Mouse (Mus musculus) embryo, embryonic 11 days (tissue): Measurements from ENCODE around the gene Odf3l1.

Experiments used
- DNase-seq: peaks from one replicate; pipeline ENCODE4 v3.0.0-alpha.2; 2015

Gene Odf3l1

DNA sequence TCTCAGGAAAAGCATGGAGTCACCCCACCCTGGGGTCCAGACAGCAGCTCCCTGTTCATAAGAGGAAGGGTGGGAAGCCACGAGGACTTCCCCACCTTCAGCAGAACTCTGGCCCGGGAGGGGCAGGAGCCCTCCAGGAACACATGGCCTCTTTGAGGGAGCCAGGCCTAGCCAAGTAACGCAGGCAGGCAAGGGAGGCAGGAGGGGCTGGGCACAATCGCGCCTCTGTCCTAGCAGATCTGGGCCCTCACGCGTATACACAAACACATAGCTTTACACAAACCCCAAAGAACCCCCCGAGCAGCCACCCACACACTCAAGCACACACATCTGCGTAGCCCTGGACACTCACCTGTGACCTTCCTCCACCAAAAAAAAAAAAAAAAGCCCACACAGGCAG lies 16.3 kb upstream of the Odf3l1 start:
- DNase-seq = peak; percentile 35

GRCm38 (mm10) chr9:56877284-56877683 lies 12.8 kb upstream of the Odf3l1 start:
- DNase-seq = no peak

GRCm38 (mm10) chr9:56876784-56877183 lies 12.3 kb upstream of the Odf3l1 start:
- DNase-seq = no peak

- no peak for DNase-seq
Observed at GRCm38 (mm10) chr9:56873097-56873496, 8.6 kb upstream of the Odf3l1 start.

GRCm38 (mm10) chr9:56872105-56872903 lies 7.8 kb upstream of the Odf3l1 start:
- DNase-seq = no peak

DNA sequence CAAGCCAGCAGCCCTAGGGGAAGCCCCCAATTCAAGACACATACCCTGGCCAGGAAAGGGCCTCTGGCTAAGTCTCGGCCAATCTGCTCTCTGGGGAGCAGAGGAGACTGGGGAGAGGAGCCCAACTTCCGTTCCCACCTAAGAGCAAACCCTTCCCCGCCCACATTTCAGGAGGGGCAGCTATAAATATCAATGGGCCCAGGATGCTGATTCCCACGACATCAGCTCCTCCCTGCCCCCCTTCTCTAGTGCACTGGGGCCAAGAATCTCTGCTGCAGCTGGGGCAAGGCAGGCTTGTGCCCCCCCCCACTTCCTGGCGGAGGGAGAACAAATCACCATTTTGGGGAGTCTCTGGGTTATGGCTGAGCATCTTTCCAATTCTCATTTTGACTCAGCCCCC lies 6.7 kb upstream of the Odf3l1 start:
- no peak for DNase-seq

DNA sequence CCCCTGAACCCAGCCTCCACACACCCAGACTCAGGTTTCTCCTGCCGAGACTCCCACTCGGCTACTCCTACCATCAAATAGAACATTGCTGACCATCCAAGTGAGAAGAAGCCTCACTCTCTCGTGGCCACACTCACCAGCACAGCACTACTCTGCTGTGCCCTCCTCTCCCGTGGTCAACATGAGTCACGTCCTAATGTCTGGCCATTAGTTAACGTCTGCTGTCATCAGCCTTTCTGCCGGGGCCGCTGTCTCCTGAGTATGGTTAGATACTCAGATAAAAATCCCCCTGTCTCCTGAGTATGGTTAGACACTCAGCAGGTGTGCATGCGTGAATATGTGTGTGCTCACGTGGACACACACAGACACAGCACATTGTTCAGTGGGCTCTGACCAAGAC lies 6.3 kb upstream of the Odf3l1 start:
- no peak for DNase-seq

DNA sequence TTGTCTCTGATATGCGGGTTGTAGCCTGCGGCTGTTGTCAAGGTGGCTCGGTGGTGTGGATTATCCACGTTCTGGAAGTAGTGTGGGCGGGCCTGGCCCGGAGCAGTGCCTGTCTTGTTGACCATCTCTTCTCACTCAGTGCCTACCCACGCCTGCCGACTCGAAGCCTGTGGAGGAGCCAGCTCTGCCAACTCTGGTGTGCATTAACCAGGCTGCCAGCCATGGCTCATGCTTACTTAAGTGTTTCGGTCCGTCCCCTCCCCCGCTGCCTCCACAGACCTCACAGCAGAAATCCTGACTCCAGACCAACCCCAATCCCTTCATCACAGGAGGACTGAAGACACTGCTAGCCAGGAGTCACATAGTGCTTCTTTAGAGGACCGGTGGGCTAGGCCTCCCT lies 5.1 kb upstream of the Odf3l1 start:
- no peak for DNase-seq

DNA sequence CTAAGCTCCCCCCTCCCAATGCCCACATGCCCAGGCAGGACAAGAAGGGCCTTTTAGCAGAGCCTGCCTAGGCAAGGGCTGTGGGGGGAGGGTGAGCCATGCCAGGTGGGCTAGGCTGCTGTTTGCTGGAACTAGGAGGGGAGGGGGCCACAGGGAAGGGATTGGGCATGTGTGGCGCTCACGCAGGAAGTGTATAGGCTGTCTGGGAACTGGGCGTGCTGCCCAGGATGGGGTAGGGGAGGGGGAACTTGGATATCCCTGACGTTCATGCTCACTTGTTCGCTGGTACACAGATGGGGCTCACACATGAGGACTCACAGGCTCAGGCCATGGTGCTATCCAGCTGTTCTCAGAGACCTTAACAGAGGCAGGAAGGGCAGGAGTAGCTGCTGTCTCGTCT lies 3.8 kb upstream of the Odf3l1 start:
- DNase-seq = no peak

DNA sequence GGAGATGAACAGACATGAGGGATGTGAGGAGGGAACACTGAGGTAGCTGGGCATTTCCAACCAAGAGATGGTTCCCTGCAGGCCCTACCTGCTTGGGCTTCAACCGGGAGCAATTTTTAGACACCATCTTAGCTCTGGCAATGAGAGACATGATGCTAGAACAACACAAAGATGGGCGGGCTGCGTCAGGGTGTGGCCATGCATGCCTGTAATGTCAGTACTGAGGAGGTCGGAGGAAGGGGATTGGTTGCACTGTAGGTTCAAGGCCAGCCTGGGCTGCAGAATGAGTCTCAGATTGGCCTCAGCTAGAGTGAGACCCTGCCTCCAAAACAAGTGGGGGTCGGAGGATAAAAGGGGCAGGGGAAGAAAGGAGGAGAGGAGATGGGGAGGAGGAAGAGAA lies 2.0 kb upstream of the Odf3l1 start:
- DNase-seq = no peak

- DNase-seq = no peak
Observed at GRCm38 (mm10) chr9:56865673-56866400, 1.4 kb upstream of the Odf3l1 start.

DNA sequence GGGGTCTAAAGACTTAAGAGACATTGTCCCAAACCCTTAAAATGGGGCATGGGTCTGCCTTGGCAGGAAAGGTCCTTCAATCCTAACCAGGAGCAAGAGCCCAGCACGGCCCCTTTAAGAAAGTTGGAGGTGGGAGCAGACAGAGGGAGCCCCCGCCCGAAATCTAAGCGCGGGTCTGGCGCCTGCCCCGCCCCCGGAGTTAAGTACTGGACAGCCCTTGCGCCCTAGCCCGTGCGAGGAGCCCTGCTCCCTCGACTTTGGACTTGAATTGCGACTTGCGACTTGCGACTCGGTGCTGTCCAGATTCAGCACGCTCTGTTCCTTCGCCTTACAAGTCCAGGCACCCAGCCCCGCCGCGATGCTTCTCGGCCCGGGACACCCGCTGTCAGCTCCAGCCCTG lies 353 bp upstream of the Odf3l1 start, which contains the start of gene Cspg4:
Cspg4 (plus strand) TSS at position 202 of the 400 bp plus-strand sequence.
- peak; percentile 84 for DNase-seq

GRCm38 (mm10) chr9:56862863-56863262 lies 1.6 kb downstream of the Odf3l1 start:
- no peak for DNase-seq

GRCm38 (mm10) chr9:56860486-56861269 lies 3.8 kb downstream of the Odf3l1 start:
- no peak for DNase-seq

GRCm38 (mm10) chr9:56860035-56860434 lies 4.4 kb downstream of the Odf3l1 start:
- no peak for DNase-seq

- peak; percentile 41 for DNase-seq
Observed at GRCm38 (mm10) chr9:56857463-56857862, 7.0 kb downstream of the Odf3l1 start.

- peak; percentile 45 for DNase-seq
Observed at GRCm38 (mm10) chr9:56851778-56852177, 12.7 kb downstream of the Odf3l1 start.

GRCm38 (mm10) chr9:56850905-56851252 lies 13.6 kb downstream of the Odf3l1 start:
- no peak for DNase-seq

DNA sequence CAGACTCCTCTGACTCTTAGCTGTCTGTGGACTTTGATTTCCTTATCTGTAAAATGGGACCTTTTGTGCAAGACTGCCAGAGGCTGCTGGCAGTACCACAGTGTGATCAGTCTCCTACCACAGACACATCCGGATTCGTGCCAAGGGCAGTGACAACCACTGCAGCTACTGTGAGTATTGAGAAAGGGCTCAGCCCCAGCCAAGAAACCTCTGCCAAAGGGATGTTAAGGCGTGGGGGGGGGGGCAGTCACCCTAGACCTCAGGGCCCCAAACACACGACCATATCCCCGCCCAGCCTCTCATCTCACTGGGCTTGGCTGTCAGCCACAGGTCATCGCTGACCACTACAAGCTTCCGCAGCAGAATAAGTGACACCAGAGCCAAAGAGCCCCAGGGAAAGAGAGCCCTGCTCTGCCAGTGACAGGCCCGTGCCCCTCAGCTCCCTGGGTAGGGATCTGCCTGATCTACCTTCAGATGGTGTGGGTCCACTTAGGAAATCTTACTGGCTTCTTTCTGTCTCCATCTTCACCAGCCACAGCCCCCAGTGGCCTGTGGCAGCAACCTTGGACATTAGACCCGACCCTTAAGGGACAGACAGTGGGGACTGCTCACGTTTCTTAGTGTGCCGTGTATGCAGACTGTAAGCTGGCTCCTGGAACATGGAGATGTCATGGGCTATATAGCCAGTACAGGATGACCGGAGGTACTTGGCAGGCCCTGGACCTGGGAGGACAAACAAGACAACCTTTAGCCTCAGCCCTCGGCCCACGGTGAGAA lies 14.2 kb downstream of the Odf3l1 start:
- no peak for DNase-seq

GRCm38 (mm10) chr9:56847523-56847922 lies 17.0 kb downstream of the Odf3l1 start:
- peak; percentile 82 for DNase-seq

DNA sequence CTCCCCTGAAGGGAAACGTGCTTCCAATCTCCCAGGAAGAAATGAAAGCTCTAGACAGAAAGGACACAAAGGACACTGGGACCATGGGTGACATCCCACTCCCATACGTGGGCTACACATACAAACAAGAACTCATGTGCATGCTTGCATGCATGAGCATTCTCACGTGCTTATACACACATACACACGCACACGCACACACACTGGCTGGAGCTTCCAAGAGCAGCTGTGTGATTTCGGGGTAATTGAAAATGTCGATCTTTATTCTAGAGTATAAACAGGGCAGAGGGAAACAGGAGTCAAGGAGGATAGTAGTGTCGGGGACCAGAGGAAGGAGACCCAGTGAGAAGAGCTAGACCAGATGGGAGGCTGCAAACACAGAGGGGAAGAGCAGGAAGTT lies 19.8 kb downstream of the Odf3l1 start:
- no peak for DNase-seq

DNA sequence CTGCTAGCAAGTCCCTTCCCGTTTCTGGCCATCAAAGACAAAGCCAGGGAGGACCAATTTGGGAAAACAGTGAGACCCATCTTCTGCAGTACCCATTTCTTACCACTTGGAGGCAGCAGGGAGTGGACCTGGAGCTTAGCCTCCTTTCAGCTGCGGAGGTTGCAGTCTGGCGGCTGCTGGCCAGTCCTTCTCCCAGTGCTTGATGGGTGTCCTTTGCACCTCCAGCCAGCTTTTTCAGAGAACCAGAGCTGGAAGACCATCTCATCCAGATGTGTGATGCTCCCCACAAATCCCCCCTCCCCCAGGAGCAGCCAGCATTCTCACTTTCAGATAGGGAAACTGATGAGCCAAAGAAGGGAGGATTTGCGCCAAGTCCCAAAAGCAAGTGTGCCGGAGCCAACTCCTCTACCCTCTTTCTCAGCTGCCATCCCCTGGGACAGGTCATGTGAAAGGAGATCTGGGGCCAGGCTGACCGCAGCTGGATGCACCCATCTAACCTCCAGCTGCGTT lies 20.7 kb downstream of the Odf3l1 start:
- peak; percentile 81 for DNase-seq

DNA sequence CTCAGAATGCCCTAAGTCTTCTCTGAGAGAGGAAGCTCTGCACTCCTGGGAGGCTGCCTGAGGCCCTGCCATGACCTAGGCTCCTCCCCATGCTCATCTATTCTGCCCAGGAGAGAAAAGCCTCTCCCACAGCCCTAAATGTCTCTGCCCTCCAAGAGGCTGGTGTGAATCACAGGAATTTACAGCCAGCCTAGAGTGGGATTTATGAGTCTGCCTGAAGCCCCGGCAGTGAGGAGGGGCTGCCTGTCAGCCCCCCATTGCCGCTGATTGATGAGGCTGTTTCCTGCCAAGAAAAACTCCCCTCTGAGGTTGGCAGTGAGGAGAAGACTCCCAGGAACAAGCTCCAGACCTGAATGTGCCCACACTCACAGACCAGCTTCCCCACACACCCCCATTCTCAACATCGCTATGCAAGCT lies 22.2 kb downstream of the Odf3l1 start:
- peak; percentile 63 for DNase-seq
